Mouse (Mus musculus): ENCODE results near the gene Fgfr2.

- no peak for TF ChIP-seq CTCF (IDR thresholded peaks at IDR 0.05)
- TF ChIP-seq EP300 (IDR thresholded peaks at IDR 0.05) = no peak
Observed at GRCm38 (mm10) chr7:130340412-130341152, 2782.6 kb downstream of the Fgfr2 start.
